Mouse (Mus musculus) pancreas, adult 10 weeks (tissue): ENCODE measurements around the gene Krtap29-1. TPM values are rescaled to one million over a fixed set of nuclear protein-coding genes. Genes with fewer than 3 reads are reported as not detected.

Source experiments
- polyA plus RNA-seq: library from polyadenylated mRNA; stranded (reverse); fragments of 350-450 nt; fragmentation: Illumina TruSeq; extraction: RNeasy Lipid Tissue Mini Kit (QIAGEN cat#74804); gene quantifications from one replicate; pipeline ENCODE4 v1.2.3, GENCODE M21; 2015; ENCODE audit warnings: low read depth, low replicate concordance; ENCODE audit not compliant: insufficient read depth

The Krtap29-1 gene
- polyA plus RNA-seq = not detected

DNA sequence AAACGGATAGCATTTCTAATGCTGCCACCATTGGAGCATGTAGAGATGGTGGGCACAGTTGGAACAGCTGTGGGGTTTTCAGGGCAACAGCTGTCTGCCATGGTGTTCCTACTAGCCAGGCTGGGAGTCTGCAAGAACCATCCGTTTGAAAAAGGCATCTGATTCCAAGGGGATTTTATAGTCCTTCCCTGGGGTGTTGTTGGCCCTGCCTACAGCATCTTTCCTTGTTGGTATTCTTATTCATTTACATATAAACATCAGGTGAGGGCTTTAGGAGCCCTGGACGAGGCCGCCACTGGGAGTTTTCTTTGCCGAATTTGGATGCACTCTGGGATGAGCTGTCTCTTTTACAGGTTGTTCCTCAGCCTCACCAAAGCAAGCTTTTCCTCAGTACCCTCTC lies at the start of gene Krtap29-1:
Gene Krtap29-1, minus strand, starts transcription at position 101 of the 400 bp plus-strand sequence.

DNA sequence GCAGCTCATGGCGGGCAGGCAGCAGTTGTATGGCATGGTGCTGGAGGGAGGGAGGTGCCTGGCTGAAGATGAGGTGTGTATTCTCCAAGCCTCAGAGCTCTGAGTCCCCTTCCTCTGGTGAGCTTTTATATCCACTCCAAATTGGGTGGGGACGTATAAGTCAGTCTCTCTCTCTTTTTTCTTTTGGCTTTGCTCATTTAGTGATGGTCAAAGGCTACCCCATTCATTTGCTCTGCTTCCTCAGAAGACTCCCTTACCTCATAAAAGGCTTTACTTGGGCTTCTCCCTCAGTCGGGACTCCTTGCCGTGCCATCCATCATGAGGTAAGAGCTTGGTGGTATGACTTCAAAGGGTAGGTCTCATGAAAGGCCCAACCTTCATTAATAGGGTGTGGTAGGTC lies 37.3 kb upstream of the Krtap29-1 start, which contains the start of gene Krt33a:
Gene Krt33a, minus strand, starts transcription at position 101 of the 400 bp plus-strand sequence.

DNA sequence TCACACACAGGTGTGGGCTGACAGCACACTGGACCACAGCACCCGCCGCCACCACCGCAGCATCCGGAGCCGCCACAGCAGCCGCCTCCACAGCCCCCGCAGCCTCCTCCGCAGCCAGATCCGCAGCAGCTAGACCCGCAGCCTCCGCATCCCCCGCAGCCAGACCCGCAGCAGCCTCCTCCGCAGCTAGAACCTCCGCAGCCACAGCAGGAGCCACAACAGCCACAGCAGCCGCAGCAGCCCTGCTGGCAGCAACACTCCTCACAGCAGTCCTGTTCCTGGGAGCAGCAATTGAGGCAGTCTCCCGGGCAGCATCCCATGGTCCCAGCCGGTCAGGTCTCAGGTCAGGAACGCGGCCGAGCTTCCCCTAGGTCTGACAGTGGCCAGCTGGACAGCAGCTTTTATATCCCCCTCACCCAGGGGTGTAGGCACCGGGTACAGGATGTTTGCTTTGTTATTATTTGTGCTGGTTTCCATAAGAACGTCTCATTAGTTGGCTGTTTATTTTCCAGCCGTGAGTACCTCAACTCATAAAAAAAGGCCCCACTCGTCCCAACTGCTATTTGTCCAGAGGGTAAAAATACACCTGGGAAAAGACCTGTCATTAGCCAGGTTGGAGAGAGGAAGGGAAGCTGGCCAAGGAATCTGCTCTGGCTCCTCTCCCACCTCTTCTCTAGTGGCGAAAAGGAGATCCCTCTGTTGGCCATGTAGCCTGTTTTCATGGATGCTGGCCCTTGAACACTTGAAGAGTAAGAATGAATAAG lies 14.9 kb upstream of the Krtap29-1 start, which contains the start of gene Krtap17-1:
Gene Krtap17-1, minus strand, starts transcription at position 375 of the 764 bp plus-strand sequence.

DNA sequence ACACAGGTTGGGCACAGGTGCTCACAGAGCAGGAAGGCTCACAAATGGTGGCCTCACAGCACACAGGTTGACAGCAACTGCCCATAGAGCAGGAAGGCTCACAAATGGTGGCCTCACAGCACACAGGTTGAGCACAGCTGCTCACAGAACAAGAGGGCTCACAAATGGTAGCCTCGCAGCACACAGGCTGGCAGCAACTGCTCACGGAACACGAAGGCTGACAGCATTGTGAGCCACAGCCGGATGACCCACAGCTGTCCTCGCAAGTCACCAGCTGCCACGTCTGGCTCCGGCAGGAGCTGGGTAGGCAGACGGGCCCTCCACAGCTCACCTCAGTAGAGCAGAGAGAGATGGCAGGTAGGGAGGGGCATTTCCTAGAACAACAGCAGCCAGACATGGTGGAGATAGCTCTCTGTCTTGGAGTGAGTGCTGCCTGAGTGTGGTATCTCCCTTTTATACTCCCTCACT lies 7.4 kb upstream of the Krtap29-1 start, which contains the start of gene Krtap16-1:
Gene Krtap16-1, minus strand, starts transcription at position 418 of the 468 bp plus-strand sequence.

DNA sequence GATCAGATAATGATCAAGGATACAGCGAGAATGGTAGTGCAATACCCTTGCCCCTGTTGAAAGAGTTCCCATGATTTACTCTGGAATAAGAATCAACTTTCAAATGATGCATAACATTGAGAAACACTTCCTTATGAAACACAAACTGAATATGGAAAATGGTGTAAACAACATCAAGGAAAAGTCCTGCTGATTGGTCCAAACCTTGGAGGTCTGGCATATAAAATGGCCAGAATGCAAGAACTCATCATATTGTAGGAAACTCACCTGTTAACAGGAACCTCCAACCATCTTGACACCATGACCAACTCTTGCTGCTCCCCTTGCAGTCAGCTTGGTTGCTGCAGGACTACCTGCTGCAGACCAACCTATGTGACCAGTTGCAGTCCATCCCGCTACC lies 30.7 kb downstream of the Krtap29-1 start, which contains the start of gene Krtap9-5:
Gene Krtap9-5, plus strand, starts transcription at position 301 of the 400 bp plus-strand sequence.

DNA sequence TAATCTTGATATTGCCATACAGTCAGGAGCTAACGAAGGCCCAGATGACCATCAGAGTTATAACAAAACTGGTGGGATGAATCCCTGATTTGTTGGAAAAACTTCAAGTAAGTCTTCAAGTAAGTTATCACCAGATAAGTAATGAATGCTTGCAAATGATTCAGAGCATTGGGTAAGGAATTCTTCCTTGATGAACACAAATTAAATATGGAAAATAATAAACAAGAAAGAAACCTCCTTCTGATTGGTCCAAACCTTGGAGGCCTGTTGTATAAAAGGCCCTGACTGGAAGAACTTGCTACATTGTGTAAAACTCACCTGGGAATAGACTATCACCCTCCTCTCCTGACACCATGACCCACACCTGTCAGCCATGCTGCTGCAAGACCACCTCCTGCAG lies 42.9 kb downstream of the Krtap29-1 start, which contains the start of gene Krtap31-2:
Gene Krtap31-2, plus strand, starts transcription at position 301 of the 400 bp plus-strand sequence.

Other genes starting within 250 kb of the Krtap29-1 start
- not detected for gene Gm14180, start 244.8 kb downstream of the Krtap29-1 start, polyA plus RNA-seq
- not detected for gene Gm11595, start 206.1 kb downstream of the Krtap29-1 start, polyA plus RNA-seq
- not detected for gene Krtap4-8, start 198.3 kb downstream of the Krtap29-1 start, polyA plus RNA-seq
- not detected for gene Krtap4-9, start 193.9 kb downstream of the Krtap29-1 start, polyA plus RNA-seq
- not detected for gene Gm11596, start 185.6 kb downstream of the Krtap29-1 start, polyA plus RNA-seq
- gene Gm11569, start 180.1 kb downstream of the Krtap29-1 start, polyA plus RNA-seq = not detected
- gene Gm11554, start 174.6 kb downstream of the Krtap29-1 start, polyA plus RNA-seq = not detected
- gene Krtap4-13, start 169.2 kb downstream of the Krtap29-1 start, polyA plus RNA-seq = not detected
- gene Gm11564, start 163.4 kb downstream of the Krtap29-1 start, polyA plus RNA-seq = not detected
- not detected for gene 2300003K06Rik, start 141.0 kb downstream of the Krtap29-1 start, polyA plus RNA-seq
- not detected for gene Krtap4-16, start 127.4 kb downstream of the Krtap29-1 start, polyA plus RNA-seq
- gene Gm11568, start 121.1 kb downstream of the Krtap29-1 start, polyA plus RNA-seq = not detected
- not detected for gene Gm11559, start 114.6 kb downstream of the Krtap29-1 start, polyA plus RNA-seq
- gene Krtap9-1, start 105.7 kb downstream of the Krtap29-1 start, polyA plus RNA-seq = not detected
- not detected for gene Gm11567, start 99.9 kb downstream of the Krtap29-1 start, polyA plus RNA-seq
- not detected for gene Krtap31-1, start 71.1 kb downstream of the Krtap29-1 start, polyA plus RNA-seq
- gene Gm11565, start 64.3 kb downstream of the Krtap29-1 start, polyA plus RNA-seq = not detected
- gene Krtap31-2, start 42.8 kb downstream of the Krtap29-1 start, polyA plus RNA-seq = not detected
- gene Krtap9-5, start 30.6 kb downstream of the Krtap29-1 start, polyA plus RNA-seq = not detected
- not detected for gene Krtap16-1, start 7.5 kb upstream of the Krtap29-1 start, polyA plus RNA-seq
- gene Krtap17-1, start 14.9 kb upstream of the Krtap29-1 start, polyA plus RNA-seq = not detected
- gene Krt33a, start 37.2 kb upstream of the Krtap29-1 start, polyA plus RNA-seq = not detected
- not detected for gene Krt33b, start 50.8 kb upstream of the Krtap29-1 start, polyA plus RNA-seq
- gene Krt34, start 62.5 kb upstream of the Krtap29-1 start, polyA plus RNA-seq = not detected
- not detected for gene Krt31, start 71.5 kb upstream of the Krtap29-1 start, polyA plus RNA-seq
- gene Krt32, start 109.2 kb upstream of the Krtap29-1 start, polyA plus RNA-seq = not detected
- not detected for gene Krt35, start 117.2 kb upstream of the Krtap29-1 start, polyA plus RNA-seq
- gene Krt36, start 126.6 kb upstream of the Krtap29-1 start, polyA plus RNA-seq = not detected
- not detected for gene Krt13, start 142.5 kb upstream of the Krtap29-1 start, polyA plus RNA-seq
- not detected for gene Krt15, start 156.9 kb upstream of the Krtap29-1 start, polyA plus RNA-seq
- gene Krt19, start 169.6 kb upstream of the Krtap29-1 start, polyA plus RNA-seq = 42.4 TPM
- gene Krt9, start 214.2 kb upstream of the Krtap29-1 start, polyA plus RNA-seq = not detected
- gene Krt14, start 228.5 kb upstream of the Krtap29-1 start, polyA plus RNA-seq = 1.7 TPM